Mouse (Mus musculus) lung, embryonic 16.5 days (tissue): ENCODE data around the gene Ptges2. TPM values are rescaled to one million over a fixed set of nuclear protein-coding genes. Genes with fewer than 3 reads are reported as not detected.
A peak's percentile ranks its signal among the peaks of the same experiment; 100 is the strongest.

ENCODE experiments used
- ATAC-seq: fragments of 200-750 bp; cut with Nextera tagmentation; 2 replicates; pipeline ENCODE4 v1.8.0; 2017; ENCODE audit warnings: low read depth, mild to moderate bottlenecking, moderate library complexity
- H3K27ac ChIP-seq: fragments of 300-500 bp; sonication (generic); 2 replicates; pipeline ENCODE4 v1.5.1; 2014; ENCODE audit warnings: mild to moderate bottlenecking, control low read depth, low read length
- H3K27me3 ChIP-seq: fragments of 300-500 bp; sonication (generic); 2 replicates; pipeline ENCODE4 v1.6.1; 2014; ENCODE audit warnings: low read depth, low read length, mixed read lengths; ENCODE audit not compliant: control insufficient read depth, insufficient read depth
- H3K36me3 ChIP-seq: fragments of 300-500 bp; sonication (generic); 2 replicates; pipeline ENCODE4 v1.6.1; 2014; ENCODE audit warnings: low read length; ENCODE audit not compliant: control insufficient read depth, insufficient read depth
- H3K4me1 ChIP-seq: fragments of 300-500 bp; sonication (generic); replicated peaks from 2 replicates; pipeline ENCODE4 v1.6.1; 2014; ENCODE audit warnings: low read length, mixed read lengths; ENCODE audit not compliant: control insufficient read depth, insufficient read depth
- H3K4me2 ChIP-seq: fragments of 300-500 bp; sonication (generic); 2 replicates; pipeline ENCODE4 v1.6.1; 2014; ENCODE audit warnings: low read depth, low read length, control low read depth
- H3K4me3 ChIP-seq: fragments of 300-500 bp; sonication (generic); 2 replicates; pipeline ENCODE4 v1.5.1; 2014; ENCODE audit warnings: mild to moderate bottlenecking, low read length, control low read depth
- H3K9ac ChIP-seq: fragments of 300-500 bp; sonication (generic); 2 replicates; pipeline ENCODE4 v1.6.1; 2014; ENCODE audit warnings: low read length, control low read depth
- H3K9me3 ChIP-seq: fragments of 300-500 bp; sonication (generic); 2 replicates; pipeline ENCODE4 v1.6.1; 2016; ENCODE audit warnings: low read length; ENCODE audit not compliant: control insufficient read depth
- WGBS: fragments of 180-500 bp; shearing (Covaris S2); extraction: QIAGEN DNeasy Blood & Tissue Kit; methylation state at CpG from one replicate; pipeline ENCODE4 v1.1.7; 2014; 5-methylcytosine and 5-hydroxymethylcytosine counted together
- polyA plus RNA-seq: library from polyadenylated mRNA; unstranded; fragments of >200 nt; fragmentation: Nextera tagmentation; extraction: Ambion mirVana; gene quantifications from 2 replicates; pipeline ENCODE4 v1.2.1, GENCODE M21; 2015

Ptges2 gene
- polyA plus RNA-seq, 1 experiment from 2014 or later = 20.6 TPM

- WGBS = 80% methylated on average over 7 of the region's 7 CpGs
- Histone ChIP-seq H3K4me1 (peaks cover 3% of the 10 kb centered on the region; the same call in 1 of the 2 replicates), H3K9me3 (no peaks in the 10 kb centered on the region), H3K36me3 (no peaks in the 10 kb centered on the region; the same call in 1 of the 2 replicates), H3K27ac (no peak overlapping the region), H3K4me2 (no peak overlapping the region), H3K27me3 (no peaks in the 10 kb centered on the region), H3K4me3 (no peak overlapping the region), H3K9ac (no peak overlapping the region)
- no peak for ATAC-seq
Observed at GRCm38 (mm10) chr2:32407144-32407824, 11.6 kb downstream of the Ptges2 start.

DNA sequence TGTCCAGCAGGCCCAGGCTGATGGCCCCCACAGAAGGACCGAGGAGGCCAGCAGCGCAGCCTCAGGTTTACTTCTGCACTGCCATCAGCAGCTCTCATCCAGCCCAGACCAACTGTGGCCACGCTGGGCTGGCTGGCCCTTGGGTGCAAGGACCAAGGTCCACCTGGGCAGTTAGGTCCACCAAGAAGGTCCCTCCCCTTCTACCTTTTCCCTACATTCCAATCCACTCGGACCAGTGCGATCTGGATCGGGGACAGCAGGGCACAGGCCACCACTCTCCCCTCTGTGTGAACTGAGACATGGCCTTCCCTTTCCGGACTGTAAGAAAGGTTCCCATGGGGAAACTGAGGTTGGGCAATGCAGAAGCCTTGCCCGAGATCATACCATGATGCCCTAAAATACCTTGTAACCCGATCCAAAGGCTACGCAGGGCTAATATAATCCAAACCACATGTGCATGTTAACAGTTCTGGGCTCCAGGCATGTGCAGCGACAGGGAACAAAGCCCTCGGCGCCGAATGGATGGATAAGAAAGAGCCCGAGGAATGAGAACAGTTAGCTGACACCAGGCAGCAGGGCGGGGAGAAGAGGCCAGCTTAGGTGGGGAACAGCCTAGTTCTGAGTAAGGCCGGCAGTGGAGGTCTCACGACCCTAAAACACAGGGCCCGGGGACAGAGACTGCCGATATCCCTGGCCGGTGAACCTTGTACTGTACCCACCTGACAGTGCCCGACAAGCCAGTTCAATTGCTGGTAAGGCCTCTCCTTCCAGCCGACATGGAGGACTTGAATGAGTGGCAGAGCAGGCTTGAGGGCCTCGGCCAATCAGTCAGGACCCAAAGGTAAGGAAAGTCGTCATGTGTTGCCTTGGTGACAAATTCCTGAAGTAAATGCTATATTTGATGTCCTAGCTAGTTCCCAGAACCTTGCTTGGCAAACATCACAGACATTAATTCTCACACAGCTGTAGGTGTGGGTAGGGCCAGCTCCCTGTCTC lies 13.0 kb downstream of the Ptges2 start:
- Histone ChIP-seq H3K9ac (peak overlapping the region; percentile 46; the same call in 1 of the 2 replicates), H3K27me3 (no peaks in the 10 kb centered on the region), H3K9me3 (no peaks in the 10 kb centered on the region), H3K27ac (peak overlapping the region; percentile 52), H3K36me3 (no peaks in the 10 kb centered on the region; the same call in 1 of the 2 replicates), H3K4me3 (no peak overlapping the region), H3K4me1 (peaks cover 3% of the 10 kb centered on the region; the same call in 1 of the 2 replicates), H3K4me2 (no peak overlapping the region)
- WGBS = 50% methylated on average over 25 of the region's 25 CpGs
- ATAC-seq = peak; percentile 63

GRCm38 (mm10) chr2:32411407-32411806 lies 15.7 kb downstream of the Ptges2 start:
- WGBS = 75% methylated on average over 7 of the region's 7 CpGs
- H3K4me3 ChIP-seq = no peak overlapping the region
- no peaks in the 10 kb centered on the region for H3K9me3 ChIP-seq
- no peak overlapping the region for H3K27ac ChIP-seq
- H3K27me3 ChIP-seq = no peaks in the 10 kb centered on the region
- peaks cover 3% of the 10 kb centered on the region; the same call in 1 of the 2 replicates for H3K4me1 ChIP-seq
- H3K9ac ChIP-seq = no peak overlapping the region
- no peak overlapping the region for H3K4me2 ChIP-seq
- H3K36me3 ChIP-seq = peaks cover 8% of the 10 kb centered on the region
- no peak for ATAC-seq

- H3K9me3 ChIP-seq = no peaks in the 10 kb centered on the region
- H3K4me2 ChIP-seq = no peak overlapping the region
- H3K27ac ChIP-seq = no peak overlapping the region
- 83% methylated on average over 6 of the region's 6 CpGs for WGBS
- no peak for ATAC-seq
- H3K4me3 ChIP-seq = no peak overlapping the region
- H3K36me3 ChIP-seq = peaks cover 15% of the 10 kb centered on the region
- no peak overlapping the region for H3K9ac ChIP-seq
- no peaks in the 10 kb centered on the region for H3K27me3 ChIP-seq
- peaks cover 3% of the 10 kb centered on the region; the same call in 1 of the 2 replicates for H3K4me1 ChIP-seq
Observed at GRCm38 (mm10) chr2:32412742-32413531, 17.2 kb downstream of the Ptges2 start.

GRCm38 (mm10) chr2:32413936-32414335 lies 18.2 kb downstream of the Ptges2 start:
- H3K27ac ChIP-seq = no peak overlapping the region
- no peak overlapping the region for H3K4me2 ChIP-seq
- H3K9me3 ChIP-seq = no peaks in the 10 kb centered on the region
- no peak overlapping the region for H3K9ac ChIP-seq
- no peak overlapping the region for H3K4me3 ChIP-seq
- H3K36me3 ChIP-seq = peaks cover 21% of the 10 kb centered on the region
- H3K4me1 ChIP-seq = no peaks in the 10 kb centered on the region
- ATAC-seq = peak; percentile 60
- 28% methylated on average over 5 of the region's 5 CpGs for WGBS
- no peaks in the 10 kb centered on the region for H3K27me3 ChIP-seq

- no peaks in the 10 kb centered on the region for H3K9me3 ChIP-seq
- no peaks in the 10 kb centered on the region for H3K4me1 ChIP-seq
- no peak overlapping the region for H3K4me2 ChIP-seq
- H3K4me3 ChIP-seq = no peak overlapping the region
- H3K9ac ChIP-seq = no peak overlapping the region
- H3K36me3 ChIP-seq = peaks cover 22% of the 10 kb centered on the region
- 91% methylated on average over 12 of the region's 12 CpGs for WGBS
- H3K27me3 ChIP-seq = no peaks in the 10 kb centered on the region
- no peak overlapping the region for H3K27ac ChIP-seq
- no peak for ATAC-seq
Observed at GRCm38 (mm10) chr2:32415801-32416200, 20.1 kb downstream of the Ptges2 start.

GRCm38 (mm10) chr2:32416556-32416955 lies 20.9 kb downstream of the Ptges2 start:
- no peaks in the 10 kb centered on the region for H3K9me3 ChIP-seq
- ATAC-seq = no peak
- no peak overlapping the region for H3K4me3 ChIP-seq
- H3K4me2 ChIP-seq = no peak overlapping the region
- 78% methylated on average over 2 of the region's 2 CpGs for WGBS
- H3K4me1 ChIP-seq = no peaks in the 10 kb centered on the region
- no peak overlapping the region for H3K9ac ChIP-seq
- H3K27me3 ChIP-seq = no peaks in the 10 kb centered on the region
- H3K36me3 ChIP-seq = peaks cover 22% of the 10 kb centered on the region
- H3K27ac ChIP-seq = no peak overlapping the region

DNA sequence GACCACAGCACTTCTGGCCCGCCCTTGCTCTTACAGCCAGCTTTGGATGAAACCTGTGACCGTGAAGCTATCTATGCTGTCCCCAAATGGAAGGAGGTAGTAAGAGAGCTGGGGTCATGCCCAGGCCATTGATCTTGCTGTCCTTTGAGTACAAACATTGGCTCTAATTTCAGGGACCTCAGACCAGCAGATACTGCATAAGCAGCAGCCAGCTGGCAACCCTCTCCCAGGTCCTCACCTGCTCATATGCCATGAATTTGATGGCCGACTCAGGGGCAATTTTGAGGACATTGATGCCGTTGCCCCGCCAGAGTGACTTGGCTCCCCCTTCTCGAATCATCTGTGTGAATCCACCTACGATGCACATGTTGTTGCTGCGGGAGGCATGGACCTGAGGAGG lies 21.8 kb downstream of the Ptges2 start:
- no peak overlapping the region for H3K4me2 ChIP-seq
- H3K4me1 ChIP-seq = no peaks in the 10 kb centered on the region; the same call in 1 of the 2 replicates
- H3K27ac ChIP-seq = no peak overlapping the region
- no peak for ATAC-seq
- peaks cover 22% of the 10 kb centered on the region for H3K36me3 ChIP-seq
- no peak overlapping the region for H3K9ac ChIP-seq
- 69% methylated on average over 8 of the region's 8 CpGs for WGBS
- H3K27me3 ChIP-seq = no peaks in the 10 kb centered on the region
- no peaks in the 10 kb centered on the region for H3K9me3 ChIP-seq
- H3K4me3 ChIP-seq = no peak overlapping the region
